Mouse (Mus musculus) ES-Bruce4 (cell line): ENCODE measurements at regions not wholly inside any gene's neighbourhood (a gene's known extent, or its start where the extent isn't known, plus 50 kb on each side); places are given as distances from the start of the nearest gene placed in this dataset.
"Not testable (repeated sequence)": the region's sequence is repeated elsewhere in the genome, so short reads cannot be mapped to it uniquely, and the experiment has no call there.

Experiments
- CTCF ChIP-seq: IDR thresholded peaks from one replicate; pipeline ENCODE4 v1.8.1; 2011; ENCODE audit warnings: low read depth, low read length
- POLR2A ChIP-seq: IDR thresholded peaks from one replicate; pipeline ENCODE4 v1.8.1; 2011; ENCODE audit warnings: low read length; ENCODE audit not compliant: insufficient read depth

GRCm38 (mm10) chr13:61996519-61996918 lies 133.2 kb upstream of the Zfp808 start:
- TF ChIP-seq POLR2A, CTCF: not testable (repeated sequence)
